Mouse (Mus musculus): ENCODE results near the gene Cab39l. TPM values are rescaled to one million over a fixed set of nuclear protein-coding genes. Genes with fewer than 3 reads are reported as not detected.

Cab39l gene
- total and polyA plus RNA-seq, 3 experiments = 19.9 to 49.2 (median 33.1) TPM

DNA sequence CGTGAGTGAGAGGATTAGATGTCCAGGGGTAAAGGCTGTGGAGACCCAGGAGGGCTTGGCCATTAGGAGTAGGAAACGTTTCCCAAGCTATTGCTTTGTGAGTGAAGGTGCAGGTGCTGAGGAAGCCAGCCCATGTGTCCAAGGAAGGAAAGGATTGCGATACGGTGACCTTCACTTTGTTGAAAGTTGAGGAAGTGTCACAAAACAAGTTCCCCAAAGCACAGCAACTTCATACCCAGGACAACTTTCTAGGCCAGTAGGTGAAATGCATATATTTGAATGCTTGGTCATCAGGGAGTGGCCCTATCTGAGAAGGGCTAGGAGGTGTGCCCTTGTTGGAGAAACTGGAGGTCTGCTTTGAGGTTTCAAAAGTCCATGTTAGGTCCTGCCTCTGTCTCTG, 116.3 kb downstream of the Cab39l start:
- no peak overlapping the region for H3K27ac ChIP-seq (ENCODE audit: insufficient read depth, low read depth)
- no peak overlapping the region for H3K9ac ChIP-seq (ENCODE audit: insufficient read depth, low read depth)
- dilution Hi-C loops (cut with MboI; ENCODE audit: extremely low pct_ligation_motif_present, extremely low pct_unique_long_range_greater_than_20kb, low sequenced_read_pairs) (no loop called here), in situ Hi-C loops (cut with MboI; ENCODE audit: low pct_ligation_motif_present, low pct_unique_long_range_greater_than_20kb, low sequenced_read_pairs) (loop anchor here (10.0 to 25.0 kb wide), 3 partner anchors 92 to 320 kb away; no protein-coding TSS in a partner anchor)
- H3K4me3 ChIP-seq (replicated peaks in 1 of 3; ENCODE audit: low read depth in 2 of 3, low read length in 2 of 3, poor library complexity in 1 of 3) = no peak overlapping the region
- no peak for DNase-seq (ENCODE audit: extremely low read depth)
- no peaks in the 10 kb centered on the region for H3K27me3 ChIP-seq (replicated peaks)
- H3K4me2 ChIP-seq (ENCODE audit: insufficient read depth, low read depth, poor library complexity, severe bottlenecking) = no peak overlapping the region
- peaks cover 4 to 26% of the 10 kb centered on the region in 2 experiments; a peak in 3 of 4 replicates for H3K4me1 ChIP-seq (ENCODE audit: control insufficient read depth in 1 of 2, insufficient read depth in 2 of 2)
- H3K79me2 ChIP-seq (replicated peaks; ENCODE audit: control insufficient read depth, extremely low read depth, insufficient read depth, poor library complexity, severe bottlenecking) = no peaks in the 10 kb centered on the region
- H3K36me3 ChIP-seq (replicated peaks in 1 of 2; ENCODE audit: control insufficient read depth in 1 of 2, insufficient read depth in 1 of 2, low read length in 1 of 2) = peaks cover 0 to 3% of the 10 kb centered on the region in 2 experiments
- no peaks in the 10 kb centered on the region for H3K9me3 ChIP-seq (replicated peaks; ENCODE audit: low read length)
- TF ChIP-seq ZKSCAN1 (IDR thresholded peaks at IDR 0.05; ENCODE audit: borderline replicate concordance, low read depth, low read length) (no peak), NRF1 (IDR thresholded peaks at IDR 0.05; ENCODE audit: low read depth, low read length) (no peak), ZC3H11A (IDR thresholded peaks at IDR 0.05; ENCODE audit: low read depth, low read length) (no peak), CHD2 (IDR thresholded peaks at IDR 0.05; ENCODE audit: low read length) (no peak)

- no peaks in the 10 kb centered on the region for H3K27me3 ChIP-seq (replicated peaks)
- peaks cover 4 to 26% of the 10 kb centered on the region in 2 experiments; a peak in 3 of 4 replicates for H3K4me1 ChIP-seq (ENCODE audit: control insufficient read depth in 1 of 2, insufficient read depth in 2 of 2)
- H3K36me3 ChIP-seq (replicated peaks in 1 of 2; ENCODE audit: control insufficient read depth in 1 of 2, insufficient read depth in 1 of 2, low read length in 1 of 2) = peaks cover 0 to 3% of the 10 kb centered on the region in 2 experiments
Observed at GRCm38 (mm10) chr14:59557886-59558285, 117.1 kb downstream of the Cab39l start.

GRCm38 (mm10) chr14:59566756-59567155, 126.0 kb downstream of the Cab39l start:
- Histone ChIP-seq H3K36me3 (replicated peaks in 1 of 2; ENCODE audit: control insufficient read depth in 1 of 2, insufficient read depth in 1 of 2, low read length in 1 of 2) (peaks cover 45 to 73% of the 10 kb centered on the region in 2 experiments), H3K9me3 (replicated peaks; ENCODE audit: low read length) (no peaks in the 10 kb centered on the region), H3K27me3 (replicated peaks) (no peaks in the 10 kb centered on the region), H3K9ac (ENCODE audit: insufficient read depth, low read depth) (no peak overlapping the region), H3K79me2 (replicated peaks; ENCODE audit: control insufficient read depth, extremely low read depth, insufficient read depth, poor library complexity, severe bottlenecking) (no peaks in the 10 kb centered on the region), H3K27ac (ENCODE audit: insufficient read depth, low read depth) (no peak overlapping the region), H3K4me2 (ENCODE audit: insufficient read depth, low read depth, poor library complexity, severe bottlenecking) (no peak overlapping the region), H3K4me1 (ENCODE audit: control insufficient read depth in 1 of 2, insufficient read depth in 2 of 2) (no peaks in the 10 kb centered on the region), H3K4me3 (replicated peaks in 1 of 3; ENCODE audit: low read depth in 2 of 3, low read length in 2 of 3, poor library complexity in 1 of 3) (no peak overlapping the region)
- in situ Hi-C loops (cut with MboI; ENCODE audit: low pct_ligation_motif_present, low pct_unique_long_range_greater_than_20kb, low sequenced_read_pairs) = loop anchor here (25.0 kb wide), 1 partner anchor 329 kb away; no protein-coding TSS in a partner anchor
- TF ChIP-seq ZKSCAN1 (IDR thresholded peaks at IDR 0.05; ENCODE audit: borderline replicate concordance, low read depth, low read length) (no peak), MAZ (IDR thresholded peaks at IDR 0.05; ENCODE audit: low read depth, low read length) (no peak)
- dilution Hi-C loops (cut with MboI; ENCODE audit: extremely low pct_ligation_motif_present, extremely low pct_unique_long_range_greater_than_20kb, low sequenced_read_pairs) = no loop called here
- DNase-seq (ENCODE audit: extremely low read depth) = no peak

More at GRCm38 (mm10) chr14:59557886-59558285, 117.1 kb downstream of the Cab39l start:
- no peaks in the 10 kb centered on the region for H3K9me3 ChIP-seq (replicated peaks; ENCODE audit: low read length)
- in situ Hi-C loops (cut with MboI; ENCODE audit: low pct_ligation_motif_present, low pct_unique_long_range_greater_than_20kb, low sequenced_read_pairs) = loop anchor here (10.0 to 25.0 kb wide), 3 partner anchors 93 to 321 kb away; no protein-coding TSS in a partner anchor
- H3K4me2 ChIP-seq (ENCODE audit: insufficient read depth, low read depth, poor library complexity, severe bottlenecking) = no peak overlapping the region
- no peak overlapping the region for H3K9ac ChIP-seq (ENCODE audit: insufficient read depth, low read depth)
- TF ChIP-seq USF1 (IDR thresholded peaks at IDR 0.05; ENCODE audit: low read depth, low read length) (no peak), CTCF (conservative IDR thresholded peaks at IDR 0.05 in 1 of 2, IDR thresholded peaks at IDR 0.05 in 1 of 2; ENCODE audit: low read depth in 2 of 2, low read length in 2 of 2) (no peak), ZKSCAN1 (IDR thresholded peaks at IDR 0.05; ENCODE audit: borderline replicate concordance, low read depth, low read length) (no peak)
- H3K27ac ChIP-seq (ENCODE audit: insufficient read depth, low read depth) = no peak overlapping the region
- no peak overlapping the region for H3K4me3 ChIP-seq (replicated peaks in 1 of 3; ENCODE audit: low read depth in 2 of 3, low read length in 2 of 3, poor library complexity in 1 of 3)
- H3K79me2 ChIP-seq (replicated peaks; ENCODE audit: control insufficient read depth, extremely low read depth, insufficient read depth, poor library complexity, severe bottlenecking) = no peaks in the 10 kb centered on the region
- dilution Hi-C loops (cut with MboI; ENCODE audit: extremely low pct_ligation_motif_present, extremely low pct_unique_long_range_greater_than_20kb, low sequenced_read_pairs) = no loop called here
- DNase-seq (ENCODE audit: extremely low read depth) = no peak
